Mouse (Mus musculus) midbrain, embryonic 16.5 days (tissue): ENCODE measurements around the gene Anapc15-ps. TPM values are rescaled to one million over a fixed set of nuclear protein-coding genes. Genes with fewer than 3 reads are reported as not detected.
"Not testable (repeated sequence)": the region's sequence is repeated elsewhere in the genome, so short reads cannot be mapped to it uniquely, and the experiment has no call there.

Source experiments
- ATAC-seq: fragments of 200-750 bp; cut with Nextera tagmentation; 2 replicates; pipeline ENCODE4 v1.8.0; 2017; ENCODE audit warnings: moderate TSS enrichment
- H3K27ac ChIP-seq: fragments of 300-500 bp; sonication (generic); 2 replicates; pipeline ENCODE4 v1.5.1; 2014; ENCODE audit warnings: mild to moderate bottlenecking, low read length, mixed read lengths
- H3K27me3 ChIP-seq: fragments of 300-500 bp; sonication (generic); 2 replicates; pipeline ENCODE4 v1.6.1; 2014; ENCODE audit warnings: low read depth, low read length, mixed read lengths; ENCODE audit not compliant: control insufficient read depth, insufficient read depth
- H3K36me3 ChIP-seq: fragments of 300-500 bp; sonication (generic); 2 replicates; pipeline ENCODE4 v1.6.1; 2014; ENCODE audit warnings: mild to moderate bottlenecking, low read length, moderate library complexity, mixed read lengths; ENCODE audit not compliant: control insufficient read depth, insufficient read depth
- H3K4me1 ChIP-seq: fragments of 300-500 bp; sonication (generic); 2 replicates; pipeline ENCODE4 v1.6.1; 2014; ENCODE audit warnings: mild to moderate bottlenecking, low read length, mixed read lengths; ENCODE audit not compliant: control insufficient read depth, insufficient read depth
- H3K4me2 ChIP-seq: fragments of 300-500 bp; sonication (generic); 2 replicates; pipeline ENCODE4 v1.6.1; 2014; ENCODE audit warnings: mild to moderate bottlenecking, low read length, mixed read lengths
- H3K4me3 ChIP-seq: fragments of 300-500 bp; sonication (generic); 2 replicates; pipeline ENCODE4 v1.5.1; 2014; ENCODE audit warnings: low read depth, mild to moderate bottlenecking, low read length, moderate library complexity, mixed read lengths
- H3K9ac ChIP-seq: fragments of 300-500 bp; sonication (generic); 2 replicates; pipeline ENCODE4 v1.6.1; 2014; ENCODE audit warnings: low read depth, low read length, mixed read lengths
- H3K9me3 ChIP-seq: fragments of 300-500 bp; sonication (generic); replicated peaks from 2 replicates; pipeline ENCODE4 v1.6.1; 2014; ENCODE audit warnings: mild to moderate bottlenecking, low read length, mixed read lengths; ENCODE audit not compliant: control insufficient read depth, poor library complexity, severe bottlenecking
- WGBS: fragments of 180-500 bp; shearing (Covaris S2); extraction: QIAGEN DNeasy Blood & Tissue Kit; methylation state at CpG from one replicate; pipeline ENCODE4 v1.1.7; 2014; 5-methylcytosine and 5-hydroxymethylcytosine counted together
- polyA plus RNA-seq: library from polyadenylated mRNA; unstranded; fragments of >200 nt; fragmentation: Nextera tagmentation; extraction: Ambion mirVana; gene quantifications from 2 replicates; pipeline ENCODE4 v1.2.1, GENCODE M21; 2015

Gene Anapc15-ps
- polyA plus RNA-seq, 1 experiment from 2014 or later, result not detected

- no peak overlapping the region for H3K4me2 ChIP-seq
- WGBS, result 58% methylated on average over 2 of the region's 2 CpGs
- H3K4me1 ChIP-seq, result no peaks in the 10 kb centered on the region
- no peak overlapping the region for H3K4me3 ChIP-seq
- no peaks in the 10 kb centered on the region for H3K9me3 ChIP-seq
- no peak overlapping the region for H3K27ac ChIP-seq
- no peak for ATAC-seq
- no peak overlapping the region for H3K9ac ChIP-seq
- no peaks in the 10 kb centered on the region for H3K27me3 ChIP-seq
- H3K36me3 ChIP-seq, result no peaks in the 10 kb centered on the region
Measured at GRCm38 (mm10) chr10:95631568-95631967, 41.7 kb downstream of the Anapc15-ps start.

DNA sequence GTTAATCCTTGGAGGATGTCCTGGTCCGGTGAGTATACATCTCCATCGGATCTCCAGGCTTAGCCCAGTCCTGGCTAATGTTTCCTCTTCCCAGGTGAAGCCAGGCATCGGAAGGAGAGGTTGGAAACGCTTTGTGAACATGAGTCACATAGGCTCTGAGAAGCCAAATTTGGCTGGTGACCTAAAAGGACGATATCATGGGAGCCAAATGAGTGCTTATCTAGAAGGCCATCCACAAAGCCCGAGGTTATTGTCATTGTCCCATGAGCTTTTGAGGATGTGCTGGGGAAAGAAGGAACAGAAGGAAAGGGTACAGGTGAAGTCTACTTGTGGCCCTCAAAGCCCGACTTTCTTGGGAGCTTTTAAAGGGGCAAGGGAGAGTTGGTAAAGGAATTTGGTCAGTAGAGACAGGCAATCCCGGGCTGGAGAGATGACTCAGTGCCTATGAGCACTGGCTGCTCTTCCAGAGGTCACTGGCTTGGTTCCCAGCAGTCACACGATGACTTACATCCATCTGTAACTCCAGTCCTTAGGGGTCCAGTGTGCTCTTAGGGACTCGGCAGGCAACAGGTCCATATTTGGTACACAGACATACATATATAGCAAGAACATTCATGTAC, 42.4 kb downstream of the Anapc15-ps start:
- no peak overlapping the region for H3K27ac ChIP-seq
- no peak overlapping the region for H3K4me3 ChIP-seq
- no peaks in the 10 kb centered on the region for H3K4me1 ChIP-seq
- no peaks in the 10 kb centered on the region for H3K36me3 ChIP-seq
- ATAC-seq, result no peak
- no peaks in the 10 kb centered on the region for H3K9me3 ChIP-seq
- H3K4me2 ChIP-seq, result no peak overlapping the region
- no peak overlapping the region for H3K9ac ChIP-seq
- WGBS, result 84% methylated on average over 10 of the region's 10 CpGs
- no peaks in the 10 kb centered on the region for H3K27me3 ChIP-seq

DNA sequence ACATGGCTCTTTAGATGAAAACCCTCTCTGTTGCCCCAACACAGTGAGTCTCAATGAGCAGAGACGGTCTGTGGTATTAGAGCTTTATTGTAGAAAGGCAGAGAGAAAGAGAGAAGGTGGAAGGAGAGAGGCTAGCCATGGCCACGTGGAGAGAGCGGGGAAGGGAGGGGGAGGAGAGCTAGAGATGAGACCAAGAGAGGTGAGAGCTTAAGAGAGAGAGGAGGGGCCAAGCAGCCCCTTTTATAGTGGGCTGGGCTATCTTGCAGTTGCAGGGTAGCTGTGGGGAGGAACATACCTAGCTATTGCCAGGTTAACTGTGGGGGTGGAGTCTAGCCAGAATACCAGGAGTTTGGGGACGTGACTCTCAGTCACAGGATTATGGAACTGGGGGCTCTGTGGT, 43.1 kb downstream of the Anapc15-ps start:
- WGBS, result 86% methylated on average over 4 of the region's 4 CpGs
- not testable (repeated sequence) for H3K9me3 ChIP-seq, H3K4me1 ChIP-seq, H3K4me2 ChIP-seq, H3K4me3 ChIP-seq, H3K36me3 ChIP-seq, ATAC-seq, H3K9ac ChIP-seq, H3K27ac ChIP-seq, H3K27me3 ChIP-seq

GRCm38 (mm10) chr10:95628338-95628737, 44.9 kb downstream of the Anapc15-ps start:
- 70% methylated on average over 2 of the region's 2 CpGs for WGBS
- no peaks in the 10 kb centered on the region for H3K4me1 ChIP-seq
- ATAC-seq, result no peak

DNA sequence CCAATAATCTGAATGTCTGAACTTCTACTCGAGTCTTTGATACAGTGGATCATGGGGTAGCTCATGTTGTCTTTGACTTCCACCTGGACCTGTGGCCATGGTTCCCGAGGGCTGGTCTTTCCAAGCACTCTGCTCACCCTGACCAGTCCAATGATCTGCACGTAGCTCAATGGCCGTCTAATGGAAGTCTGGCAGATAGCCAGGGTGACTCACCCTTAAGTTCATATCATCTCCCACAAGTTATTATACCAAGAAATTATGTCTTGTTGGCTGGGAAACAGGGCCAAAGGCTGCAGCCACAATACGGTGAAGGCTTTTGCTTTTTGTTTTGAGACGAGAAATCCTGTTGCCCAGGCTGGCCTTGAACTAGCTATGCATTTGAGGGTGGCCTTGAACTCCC, 45.9 kb downstream of the Anapc15-ps start:
- Histone ChIP-seq H3K9me3 (no peaks in the 10 kb centered on the region), H3K4me2 (no peak overlapping the region), H3K27ac (no peak overlapping the region), H3K9ac (no peak overlapping the region), H3K36me3 (no peaks in the 10 kb centered on the region), H3K4me1 (no peaks in the 10 kb centered on the region), H3K27me3 (no peaks in the 10 kb centered on the region), H3K4me3 (no peak overlapping the region)
- ATAC-seq, result no peak
- 90% methylated on average over 6 of the region's 6 CpGs for WGBS

More at GRCm38 (mm10) chr10:95628338-95628737, 44.9 kb downstream of the Anapc15-ps start:
- H3K9me3 ChIP-seq, result no peaks in the 10 kb centered on the region
- H3K27ac ChIP-seq, result no peak overlapping the region
- no peak overlapping the region for H3K4me3 ChIP-seq
- no peaks in the 10 kb centered on the region for H3K36me3 ChIP-seq
- H3K4me2 ChIP-seq, result no peak overlapping the region
- no peaks in the 10 kb centered on the region for H3K27me3 ChIP-seq
- H3K9ac ChIP-seq, result no peak overlapping the region

- no peaks in the 10 kb centered on the region for H3K36me3 ChIP-seq
- no peak overlapping the region for H3K9ac ChIP-seq
- 90% methylated on average over 6 of the region's 6 CpGs for WGBS
- H3K27ac ChIP-seq, result no peak overlapping the region
- H3K4me2 ChIP-seq, result no peak overlapping the region
- no peak for ATAC-seq
- H3K27me3 ChIP-seq, result no peaks in the 10 kb centered on the region
- no peaks in the 10 kb centered on the region for H3K4me1 ChIP-seq
- H3K4me3 ChIP-seq, result no peak overlapping the region
- H3K9me3 ChIP-seq, result no peaks in the 10 kb centered on the region
Measured at GRCm38 (mm10) chr10:95625300-95625699, 48.0 kb downstream of the Anapc15-ps start.

GRCm38 (mm10) chr10:95624007-95624406, 49.2 kb downstream of the Anapc15-ps start:
- no peak for ATAC-seq
- Histone ChIP-seq H3K9me3 (no peaks in the 10 kb centered on the region), H3K36me3 (no peaks in the 10 kb centered on the region), H3K4me3 (no peak overlapping the region), H3K4me1 (peaks cover 5% of the 10 kb centered on the region), H3K4me2 (no peak overlapping the region), H3K27ac (no peak overlapping the region), H3K27me3 (no peaks in the 10 kb centered on the region), H3K9ac (no peak overlapping the region)
- 39% methylated on average over 5 of the region's 5 CpGs for WGBS

DNA sequence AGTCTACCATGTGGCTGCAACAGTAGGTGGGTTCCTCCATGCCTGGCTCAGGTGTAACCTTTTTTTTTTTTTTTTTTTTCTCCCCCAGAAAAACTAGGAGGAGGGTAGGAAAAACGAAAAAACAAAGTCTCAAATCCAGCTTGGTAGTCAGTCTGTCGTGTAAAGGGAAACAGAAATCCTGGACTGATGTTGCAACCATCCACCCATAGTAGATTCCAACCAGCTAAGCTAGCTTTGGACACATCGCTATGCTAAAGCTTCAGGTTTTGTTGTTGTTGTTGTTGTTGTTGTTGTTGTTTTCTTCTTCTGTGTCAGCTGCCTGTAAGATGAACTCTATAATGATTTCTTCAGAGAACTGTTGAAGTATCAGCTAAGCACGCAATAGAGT, 49.7 kb downstream of the Anapc15-ps start:
- WGBS, result 63% methylated on average over 4 of the region's 4 CpGs
- H3K27ac ChIP-seq, result no peak overlapping the region
- H3K27me3 ChIP-seq, result no peaks in the 10 kb centered on the region
- no peaks in the 10 kb centered on the region for H3K36me3 ChIP-seq
- H3K4me1 ChIP-seq, result peaks cover 7% of the 10 kb centered on the region
- no peak overlapping the region for H3K4me3 ChIP-seq
- no peak overlapping the region for H3K4me2 ChIP-seq
- no peak for ATAC-seq
- H3K9ac ChIP-seq, result no peak overlapping the region
- H3K9me3 ChIP-seq, result no peaks in the 10 kb centered on the region
